Mouse (Mus musculus) left cerebral cortex, postnatal 36 days (tissue): ENCODE data around the gene Nkpd1. TPM values are rescaled to one million over a fixed set of nuclear protein-coding genes. Genes with fewer than 3 reads are reported as not detected.

Experiments
- DNase-seq, 2 experiments: peaks; one replicate each; pipeline ENCODE4 v3.0.0; 2021 to 2022; ENCODE audit warnings: low spot score in 2 of 2, mixed read lengths in 1 of 2
- intact Hi-C: fragments of 180-260 bp; cut with DNase I; formaldehyde crosslinking; loops from one replicate; pipeline ENCODE4 v1.15.1; 2025
- total RNA-seq, 2 experiments: library from RNA; stranded (reverse); gene quantifications; 2 replicates each; pipeline ENCODE4 v1.2.3; 2021

Nkpd1 gene
- total RNA-seq, 2 experiments from 2014 or later = 0.68 to 0.94 TPM

DNA sequence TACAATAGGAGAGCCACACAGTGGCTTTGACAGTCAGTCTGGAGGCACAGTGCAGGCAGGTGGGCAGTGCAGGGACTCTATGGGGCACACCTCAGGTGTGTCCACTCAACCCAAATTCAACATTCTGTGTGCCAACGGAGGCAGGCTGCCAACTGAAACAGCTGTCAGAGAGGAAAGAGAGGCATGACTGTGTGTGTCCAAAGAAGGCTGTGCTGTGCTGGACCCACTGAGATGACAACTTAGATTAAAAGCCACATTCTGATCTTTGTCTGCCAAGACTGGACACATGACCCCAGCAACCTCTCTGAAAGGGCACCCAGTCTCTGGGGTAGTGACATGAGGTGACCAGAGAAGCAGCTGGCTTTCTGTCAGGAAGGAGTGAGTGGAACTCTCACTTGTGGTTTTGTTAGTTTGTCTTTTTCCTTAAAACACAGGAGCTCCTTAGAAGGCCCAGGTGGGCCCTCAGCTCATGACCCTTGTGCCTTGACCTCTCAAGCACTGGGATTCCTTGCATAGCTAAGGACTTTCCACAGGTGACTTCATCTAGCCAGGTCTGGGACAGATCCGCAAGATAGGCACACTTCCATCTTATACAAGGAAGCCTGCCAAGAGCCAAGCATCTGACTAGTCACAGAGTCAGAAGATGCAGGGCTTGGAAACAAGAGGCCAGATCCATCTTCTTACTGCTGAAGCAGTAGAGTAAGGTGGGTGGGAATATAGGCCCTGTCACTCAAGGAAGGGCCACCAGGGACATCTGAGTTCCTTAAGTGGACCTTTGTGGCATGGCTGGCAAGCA, 23.3 kb downstream of the Nkpd1 start:
- intact Hi-C loops = no loop called here
- DNase-seq = no peak

DNA sequence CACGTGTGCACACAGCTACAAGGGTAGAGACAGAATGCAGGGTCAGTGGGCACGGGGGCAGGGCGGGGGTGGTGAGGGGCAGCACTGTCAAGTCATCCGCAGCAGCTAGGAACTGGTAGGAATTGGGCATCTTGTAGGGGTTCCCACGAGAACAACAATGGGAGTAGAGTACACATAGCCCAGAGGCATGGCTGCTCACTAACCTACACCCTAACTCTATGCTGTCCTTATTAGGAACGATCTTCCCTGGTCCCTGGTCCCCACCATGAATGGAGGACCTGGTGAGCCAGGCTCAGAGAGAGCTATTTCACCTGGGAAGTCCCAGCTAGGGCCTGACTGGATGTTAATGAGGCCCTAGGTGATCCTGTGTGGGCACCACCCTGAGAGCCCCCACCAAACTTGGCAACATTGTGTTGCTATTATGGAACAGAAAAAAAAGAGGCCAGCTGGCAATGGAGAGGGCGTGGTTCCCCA, 24.1 kb downstream of the Nkpd1 start:
- no peak for DNase-seq
- intact Hi-C loops = no loop called here

DNA sequence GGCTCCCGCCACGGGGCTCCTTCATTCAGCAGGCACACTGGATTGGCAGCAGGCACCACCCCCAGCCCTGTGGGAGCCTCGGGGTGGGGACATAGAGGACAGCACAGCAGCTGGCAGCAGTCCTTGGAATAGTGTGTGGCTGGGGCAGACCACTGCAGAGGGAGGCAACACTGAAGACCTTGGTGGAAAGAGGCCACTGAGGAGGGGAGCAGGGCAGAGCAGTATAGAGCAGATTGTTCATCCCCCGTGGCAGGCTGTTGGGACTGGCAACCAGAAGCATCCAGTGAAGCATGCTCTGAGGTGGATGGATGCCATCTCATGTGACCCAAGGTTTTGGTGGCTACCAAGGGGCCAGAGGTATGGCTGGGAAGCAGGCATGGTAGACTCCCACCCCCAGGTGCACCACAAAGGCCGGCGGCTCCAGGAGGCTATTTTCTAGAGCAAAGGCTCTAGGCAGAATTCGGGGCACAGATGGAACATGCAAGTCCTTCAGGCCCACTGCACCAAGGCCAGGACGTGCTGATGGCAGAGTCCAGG, 24.6 kb downstream of the Nkpd1 start:
- DNase-seq = no peak
- intact Hi-C loops = no loop called here

DNA sequence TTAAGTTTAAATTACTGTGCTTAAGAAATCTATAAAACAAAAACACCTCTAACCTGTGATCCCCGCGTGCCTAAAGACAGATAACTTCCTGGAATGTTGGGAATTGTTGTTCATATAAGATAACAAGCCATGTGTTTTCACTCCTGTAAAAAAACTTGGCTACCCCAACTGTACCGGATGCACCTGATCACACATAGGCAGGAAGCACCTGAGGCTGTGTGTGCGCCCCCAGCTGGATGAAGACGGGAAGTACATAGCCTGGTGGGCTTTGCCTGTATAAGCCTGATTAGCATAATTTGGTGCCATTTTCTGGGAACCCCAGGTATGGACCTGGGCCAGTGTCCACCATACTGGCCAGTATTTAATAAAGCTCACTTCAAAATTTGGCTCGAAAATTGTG, 25.9 kb downstream of the Nkpd1 start:
- intact Hi-C loops = no loop called here
- no peak for DNase-seq

DNA sequence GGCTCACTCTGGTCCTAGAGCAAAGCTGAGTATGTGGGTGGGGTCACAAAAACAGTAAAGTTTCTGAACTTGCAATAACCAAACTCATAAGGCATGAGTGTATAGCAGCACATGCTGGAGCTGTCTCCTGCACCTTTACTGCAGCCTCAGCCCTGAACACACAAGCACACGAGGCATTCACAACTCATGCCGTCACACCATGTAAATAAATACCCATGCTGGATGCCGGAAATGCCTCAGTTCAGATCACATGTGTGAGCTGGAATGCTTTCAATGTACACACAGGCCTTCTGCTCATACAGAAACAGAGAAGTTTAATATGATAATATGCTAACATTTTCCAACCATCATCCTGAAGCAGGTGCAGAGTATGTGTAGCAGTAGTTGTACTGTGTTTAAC, 28.4 kb downstream of the Nkpd1 start:
- no peak for DNase-seq
- intact Hi-C loops = no loop called here

DNA sequence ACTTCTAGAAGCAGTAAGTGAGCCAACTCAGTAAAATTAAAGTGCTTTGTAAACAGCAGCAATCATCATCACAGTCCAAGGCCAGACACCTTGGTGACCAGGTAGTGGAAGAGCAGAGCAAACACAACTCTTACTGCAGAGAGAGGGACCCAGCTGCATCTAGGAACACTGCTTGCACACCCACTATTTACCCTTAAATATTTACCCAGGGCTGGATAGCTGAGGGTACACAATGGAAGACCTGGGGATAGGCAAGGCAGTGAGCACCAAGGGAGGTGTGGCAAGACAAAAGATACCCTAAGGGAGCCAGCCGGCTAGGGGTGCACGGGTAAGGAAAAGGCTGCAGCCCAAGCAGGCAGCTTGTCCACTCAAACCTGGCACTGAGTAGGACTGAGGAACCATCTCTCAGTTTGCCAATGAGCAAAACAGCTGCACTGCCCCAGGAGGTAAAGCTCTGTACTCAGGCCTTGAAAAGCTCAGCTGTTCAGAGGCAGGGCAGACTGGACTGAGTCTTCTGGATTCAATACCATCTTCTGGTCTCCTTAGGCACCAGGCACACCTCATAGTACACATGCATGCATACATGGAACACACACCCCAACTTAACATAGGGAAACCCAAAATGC, 29.8 kb downstream of the Nkpd1 start:
- DNase-seq = no peak
- intact Hi-C loops = no loop called here

DNA sequence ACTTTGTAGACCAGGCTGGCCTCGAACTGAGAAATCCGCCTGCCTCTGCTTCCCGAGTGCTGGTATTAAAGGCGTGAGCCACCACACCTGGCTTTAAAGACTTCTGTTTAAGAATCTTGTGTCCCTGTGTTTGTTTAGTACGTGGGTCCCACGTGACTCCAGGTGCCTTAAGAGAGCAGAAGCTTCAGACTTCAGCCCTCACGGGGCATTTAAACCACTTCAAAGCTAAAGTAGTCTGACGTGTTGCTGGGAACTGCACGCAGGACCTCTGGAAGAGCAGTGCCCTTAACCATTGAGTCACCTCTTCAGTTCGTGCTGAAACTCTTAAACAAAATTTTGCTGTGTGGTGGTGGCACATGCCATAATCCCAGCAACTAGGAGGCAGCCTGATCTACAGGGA, 31.8 kb downstream of the Nkpd1 start:
- intact Hi-C loops = no loop called here
- no peak for DNase-seq

DNA sequence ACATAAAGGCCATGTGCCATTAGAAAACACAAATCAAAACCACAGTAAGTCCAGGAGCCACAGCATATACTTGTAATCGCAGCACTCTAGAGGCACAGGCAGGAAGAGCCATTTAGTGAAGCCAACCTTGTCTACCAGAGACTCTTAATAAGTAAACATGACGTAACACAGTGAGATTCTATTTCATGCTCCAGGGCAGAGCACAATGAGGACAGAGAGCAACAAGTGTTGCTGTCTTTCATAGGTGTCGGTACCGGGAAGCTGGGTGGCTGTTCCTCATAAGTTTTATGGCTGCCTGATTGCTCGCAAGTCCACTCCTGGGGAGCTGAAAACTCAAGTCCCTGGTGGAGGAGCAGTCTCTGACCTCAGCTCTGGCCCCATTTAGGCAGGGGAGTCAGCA, 34.0 kb downstream of the Nkpd1 start:
- intact Hi-C loops = no loop called here
- no peak for DNase-seq

DNA sequence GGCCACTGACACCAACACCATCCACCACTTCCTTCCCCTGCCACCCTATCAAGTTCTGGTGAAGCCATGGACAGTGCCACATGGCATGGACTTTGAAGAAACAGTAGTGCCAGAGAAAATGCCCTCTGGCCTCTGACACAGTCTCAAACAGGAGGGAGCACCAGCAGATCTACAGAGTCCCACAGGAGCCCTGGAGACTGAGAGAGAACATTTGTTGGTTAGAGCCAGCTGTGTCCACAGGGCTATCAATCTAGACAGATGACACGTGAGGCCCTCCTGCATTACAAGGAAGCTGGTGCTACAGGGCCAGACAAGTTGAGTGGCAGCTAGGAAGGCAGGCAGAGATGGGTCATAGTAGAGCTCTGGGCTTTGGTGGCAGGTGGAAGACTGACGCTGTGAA, 34.8 kb downstream of the Nkpd1 start:
- intact Hi-C loops = no loop called here
- DNase-seq = no peak

DNA sequence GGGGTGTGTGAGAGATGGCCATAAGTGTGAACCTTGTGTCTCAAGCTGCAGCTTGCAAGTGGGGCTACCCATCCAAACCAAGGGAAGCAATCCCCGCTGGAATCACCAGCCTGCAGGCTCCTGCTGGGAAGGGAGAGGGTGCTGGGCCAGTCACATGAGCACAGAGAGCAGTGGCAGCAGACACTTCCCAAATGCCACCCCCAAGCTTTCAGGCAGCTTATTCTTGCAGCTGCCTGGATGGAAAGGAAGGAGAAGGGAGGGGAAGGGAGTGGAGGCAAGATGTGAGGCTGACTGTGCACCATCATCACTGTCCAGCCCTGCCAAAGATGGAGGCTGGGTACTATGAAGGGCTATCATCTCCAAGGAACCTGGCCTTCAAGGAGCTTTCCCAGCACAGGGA, 36.5 kb downstream of the Nkpd1 start:
- peak; percentile 68 to 72 for DNase-seq
- intact Hi-C loops = no loop called here

DNA sequence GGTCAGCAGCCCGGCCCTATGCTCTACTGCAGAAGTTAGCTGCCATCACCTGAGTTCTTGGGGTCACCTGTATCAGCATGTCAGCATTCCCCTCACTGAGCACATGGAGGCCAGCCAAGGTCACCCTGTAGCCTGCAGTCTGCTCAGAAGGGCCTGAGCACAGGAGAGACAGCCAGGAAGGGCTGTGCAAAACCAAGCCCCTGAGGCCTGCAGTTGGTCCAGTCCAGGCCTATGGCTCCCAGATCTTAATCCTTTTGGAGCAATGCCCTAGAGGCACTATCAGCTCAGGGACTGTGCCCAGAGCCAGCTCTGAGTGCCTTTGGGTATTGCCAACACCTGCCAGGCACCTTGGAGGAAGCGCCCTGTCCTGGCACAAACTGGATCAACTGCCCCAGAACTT, 39.4 kb downstream of the Nkpd1 start:
- DNase-seq = no peak
- intact Hi-C loops = no loop called here

DNA sequence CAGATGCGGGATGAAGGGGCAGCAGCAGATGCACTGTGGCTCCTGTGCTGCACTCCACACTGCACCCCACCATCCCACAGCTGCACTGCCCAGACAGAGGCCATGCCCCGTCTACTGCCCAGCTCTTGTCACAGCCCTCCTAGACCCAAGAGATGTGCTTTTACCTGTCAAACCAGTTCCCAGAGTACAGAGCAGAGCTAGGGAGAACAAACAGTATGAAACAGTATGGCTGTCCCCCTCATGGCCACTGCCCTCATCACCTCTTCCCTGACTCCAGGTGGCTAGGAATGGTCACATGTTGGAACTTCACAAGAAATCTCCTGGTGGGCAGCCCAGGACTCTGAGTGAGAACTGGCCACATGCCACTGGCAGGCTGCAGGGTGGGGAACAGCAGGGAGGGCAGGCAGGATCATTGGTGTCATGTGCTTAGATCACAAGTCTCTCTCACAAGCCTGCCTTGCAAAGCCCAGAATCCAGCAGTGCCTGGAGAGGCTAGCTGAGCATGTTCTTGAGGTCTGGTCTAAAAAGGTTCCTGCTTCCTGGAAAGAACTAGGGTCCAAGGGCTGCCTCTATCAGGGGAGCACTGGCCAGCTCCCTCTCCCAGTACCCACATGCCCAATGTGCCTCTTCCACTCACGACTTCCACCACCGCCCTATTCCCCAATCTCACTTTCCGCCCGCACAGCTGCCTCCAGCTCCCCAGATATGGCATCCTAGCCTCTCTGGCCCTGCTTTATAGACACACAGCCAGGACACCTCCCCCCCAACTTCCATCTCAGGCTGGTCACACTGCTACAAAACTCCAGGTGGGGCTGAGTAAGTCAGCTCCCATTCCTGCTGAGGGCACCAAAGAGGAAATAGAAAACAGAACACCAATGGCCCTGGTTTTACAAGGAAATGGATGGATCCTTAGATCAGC, 40.6 kb downstream of the Nkpd1 start:
- intact Hi-C loops = no loop called here
- peak; percentile 32 to 69 for DNase-seq

DNA sequence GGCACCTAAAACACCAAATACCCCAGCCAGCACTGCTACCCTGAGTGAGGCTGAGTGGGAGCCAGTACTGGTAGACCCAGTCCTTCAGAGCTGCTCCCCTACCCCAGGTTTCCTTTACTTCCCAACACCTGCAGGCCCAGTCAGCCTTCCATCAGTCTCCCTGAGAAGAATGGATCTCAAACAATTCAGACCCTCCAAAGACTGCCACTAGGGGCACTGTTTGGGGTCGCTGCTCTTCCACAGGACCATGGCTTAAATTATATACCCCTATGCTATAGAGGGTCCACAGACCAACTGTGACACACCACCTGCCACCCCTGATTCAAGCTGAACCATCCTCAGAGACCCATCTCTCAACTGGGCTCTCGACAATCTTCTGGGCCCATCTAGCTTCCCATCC, 41.3 kb downstream of the Nkpd1 start:
- no peak for DNase-seq
- intact Hi-C loops = no loop called here

DNA sequence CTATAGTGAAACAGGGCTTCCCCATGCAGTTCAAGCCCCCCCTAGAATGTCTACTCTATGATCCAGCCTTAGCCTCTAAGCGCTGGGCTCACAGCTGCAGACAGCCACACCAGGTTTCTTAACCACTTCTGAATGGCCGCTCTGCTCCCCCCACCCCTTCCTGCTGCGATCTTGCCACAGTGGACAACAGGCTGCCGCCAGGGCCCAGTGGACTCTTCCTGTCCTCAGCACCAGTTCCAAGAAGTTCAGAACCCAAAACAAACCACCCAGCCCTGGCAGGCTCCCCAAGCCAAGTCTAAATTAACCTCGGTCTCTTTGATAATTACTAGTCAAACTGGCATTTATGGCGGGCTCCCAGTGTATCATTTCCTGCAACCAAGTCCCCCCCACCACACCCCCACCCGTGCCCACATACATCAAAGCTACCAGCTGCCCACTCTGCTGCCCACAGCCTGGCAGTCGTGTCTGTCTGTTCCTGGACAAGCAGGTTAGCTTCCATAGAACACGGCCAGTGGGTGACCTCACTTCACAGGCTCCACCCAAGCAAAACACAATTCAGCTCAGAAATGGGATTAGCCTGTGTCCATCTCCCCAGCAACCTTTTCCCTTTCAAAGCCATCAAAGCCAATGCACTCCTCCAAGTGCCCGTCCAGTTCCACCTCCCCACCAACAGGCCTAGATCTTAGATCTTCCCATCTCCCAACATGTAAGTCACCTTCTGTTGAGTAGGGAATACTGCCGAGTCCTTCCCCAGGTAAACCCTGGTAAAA, 43.0 kb downstream of the Nkpd1 start:
- DNase-seq = no peak
- intact Hi-C loops = loop anchor here (5.0 kb wide), 2 partner anchors 38 to 53 kb away; partner anchors contain the start of genes Bloc1s3 and Trappc6a

DNA sequence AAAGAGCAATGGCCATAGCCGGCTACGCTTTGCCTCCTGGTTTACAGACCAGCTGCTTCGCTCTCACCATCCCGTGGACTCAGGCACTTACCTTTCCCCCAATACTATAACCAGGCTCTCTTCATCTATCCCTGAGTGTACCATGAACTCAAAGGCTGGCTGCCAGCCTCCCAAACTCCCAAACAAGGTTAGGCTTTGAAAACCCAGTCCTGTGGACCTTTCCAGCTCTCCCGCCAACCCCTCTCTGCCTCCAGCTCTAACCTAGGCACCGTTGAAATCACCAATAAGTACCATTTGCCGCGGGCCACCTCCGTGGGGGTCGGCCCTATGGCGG, 43.8 kb downstream of the Nkpd1 start:
- intact Hi-C loops = loop anchor here (5.0 kb wide), 2 partner anchors 39 to 54 kb away; partner anchors contain the start of genes Bloc1s3 and Trappc6a
- no peak for DNase-seq

DNA sequence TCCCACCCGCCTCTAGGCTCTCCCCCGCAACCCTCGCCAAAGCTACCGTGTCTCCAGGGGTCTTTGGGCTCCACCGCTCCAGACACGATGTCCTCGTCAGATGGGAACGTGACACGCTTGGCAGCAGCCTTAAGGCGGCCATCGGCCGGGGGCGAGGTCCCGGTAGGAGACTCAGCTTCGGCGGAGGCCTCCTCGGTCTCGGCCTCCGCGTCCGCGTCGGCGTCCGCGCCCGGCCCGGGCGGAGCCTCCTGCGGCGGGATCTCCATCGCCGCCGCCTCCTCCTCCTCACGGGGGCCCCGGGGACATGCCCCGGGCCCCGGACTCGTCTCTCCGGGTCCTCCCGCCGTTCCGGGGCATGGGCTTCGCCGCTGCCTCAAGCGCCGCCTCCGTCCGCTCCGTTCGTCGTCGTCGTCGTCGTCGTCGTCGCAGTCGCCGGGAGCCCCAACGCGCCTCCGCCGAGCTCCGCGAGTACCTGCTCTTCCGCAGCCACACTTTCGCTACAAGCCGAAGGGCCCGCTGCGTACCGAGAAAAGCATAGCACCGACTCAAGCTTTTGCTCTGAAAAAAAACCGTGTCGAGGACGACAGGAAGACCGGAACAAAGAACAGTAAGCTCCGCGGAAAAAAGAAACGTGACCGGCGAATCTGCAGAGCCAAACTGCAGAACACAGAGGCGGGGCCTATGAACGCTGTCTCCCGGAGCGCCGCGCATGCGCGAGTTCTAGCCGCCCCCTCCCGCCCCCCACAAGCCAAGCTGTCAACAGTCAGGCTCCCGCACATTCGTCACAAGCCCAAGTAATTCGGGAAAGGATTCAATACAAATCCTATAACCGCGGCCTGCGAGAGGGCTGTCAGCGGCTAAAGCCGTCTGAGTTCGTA, 44.4 kb downstream of the Nkpd1 start:
- DNase-seq = peak; percentile 91
- intact Hi-C loops = loop anchor here (5.0 kb wide), 2 partner anchors 40 to 55 kb away; partner anchors contain the start of genes Bloc1s3 and Trappc6a

DNA sequence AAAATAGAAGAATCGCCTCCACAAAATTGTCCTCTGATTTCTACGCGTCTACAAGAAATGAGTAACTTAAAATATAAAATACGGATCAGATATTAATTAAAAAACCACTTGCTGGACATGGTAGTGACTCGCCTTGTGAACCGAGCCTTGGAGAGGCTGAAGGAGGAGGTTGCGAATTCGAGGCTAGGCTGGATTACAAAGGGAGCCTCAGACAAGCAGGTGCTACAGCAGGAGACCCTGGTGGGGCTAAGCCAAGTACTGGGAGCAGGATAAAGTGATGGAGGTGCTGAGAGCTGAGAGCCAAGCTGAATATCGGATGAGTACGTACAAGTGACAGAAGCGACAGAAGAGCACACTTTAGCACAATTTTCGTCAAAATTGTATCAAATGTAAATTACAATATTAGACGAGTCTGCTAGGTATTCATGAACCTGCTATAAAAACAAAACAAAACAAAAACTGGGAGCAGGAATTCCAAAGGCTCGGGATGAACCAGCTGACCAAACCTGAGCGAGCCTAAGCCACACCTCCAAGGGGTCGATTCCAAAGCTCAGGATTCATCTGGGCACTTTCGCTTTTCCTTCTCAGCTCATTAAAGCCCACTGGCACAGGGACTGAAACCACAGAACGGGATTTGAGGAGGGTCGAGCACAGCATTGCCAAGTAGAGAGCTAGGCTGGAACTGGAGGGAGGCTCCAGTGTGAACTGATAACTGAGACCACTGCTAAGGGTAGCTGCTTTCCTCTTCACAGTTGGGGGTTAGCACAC, 45.2 kb downstream of the Nkpd1 start, which contains the start of gene Ppp1r37:
Gene Ppp1r37 (minus strand): TSS at position 434 of the 768 bp plus-strand sequence.
- no peak for DNase-seq
- intact Hi-C loops = loop anchor here (5.0 kb wide), 2 partner anchors 41 to 56 kb away; partner anchors contain the start of genes Bloc1s3 and Trappc6a
